Mouse (Mus musculus): ENCODE data around the gene 2200002D01Rik. TPM values are rescaled to one million over a fixed set of nuclear protein-coding genes. Genes with fewer than 3 reads are reported as not detected.

2200002D01Rik gene
- 1 to 10 TPM in 1 of 2 experiments, under 1 TPM in 1; 0.73 to 3.7 TPM for total RNA-seq (2021)

DNA sequence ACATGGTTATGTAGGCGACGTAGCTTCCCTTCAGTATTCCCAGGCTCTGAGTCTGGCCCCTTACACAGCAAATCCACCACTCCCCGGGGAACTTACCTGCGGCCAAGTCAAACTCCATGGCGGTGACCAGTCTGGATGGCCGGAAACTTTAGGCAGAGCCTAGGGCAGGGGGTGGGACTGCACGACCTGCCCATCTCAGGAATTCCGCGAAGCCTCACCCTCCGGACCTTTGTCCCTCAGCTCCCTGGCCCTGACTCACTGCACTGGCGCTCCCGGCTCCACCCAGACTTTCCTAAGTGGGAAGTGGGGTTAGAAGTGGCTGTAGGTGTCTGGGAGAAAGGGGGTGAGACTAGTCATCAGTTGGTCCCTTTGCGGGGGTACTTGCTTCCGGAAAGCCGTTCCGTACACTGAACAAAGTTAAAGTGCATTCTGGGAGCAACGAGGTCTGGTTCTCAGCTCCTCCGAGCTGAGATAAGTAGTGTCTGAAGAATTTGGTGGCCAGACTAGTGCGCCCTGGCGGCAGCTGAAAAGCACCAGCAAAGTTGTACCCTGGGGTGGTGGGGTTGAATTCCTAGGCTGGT, at the start of gene 2200002D01Rik:
2200002D01Rik (minus strand) TSS at position 206 of the 581 bp plus-strand sequence.
- intact Hi-C loops (cut with DNase I) = loop anchor here (5.0 kb wide), 2 partner anchors 34 to 121 kb away; partner anchors contain the start of genes Ryr1 and Spint2
- DNase-seq (ENCODE audit: low spot score) = peak; percentile 34

DNA sequence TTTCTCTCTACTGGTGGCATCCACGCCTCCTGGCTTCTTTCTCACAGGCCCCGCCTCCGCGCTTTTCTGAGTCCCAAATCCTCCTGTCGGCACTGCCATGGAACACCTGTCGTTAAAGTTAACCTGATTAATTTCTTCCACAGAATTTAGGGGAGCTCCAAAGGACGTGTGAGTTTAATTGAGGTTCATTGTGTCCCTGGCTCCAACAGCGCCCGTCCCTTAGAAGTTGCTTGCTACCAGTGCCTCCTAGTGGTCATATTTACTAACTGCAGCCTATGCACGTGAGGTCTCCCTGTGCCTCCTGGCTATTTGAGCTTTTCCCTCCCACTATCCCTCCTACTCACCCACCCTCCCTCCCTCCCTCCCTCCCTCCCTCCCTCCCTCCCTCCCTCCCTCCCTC, 48.7 kb upstream of the 2200002D01Rik start:
- intact Hi-C loops (cut with DNase I) = loop anchor here (1.0 to 5.0 kb wide), 3 partner anchors 50 to 170 kb away; partner anchors contain the start of gene Ryr1

GRCm38 (mm10) chr7:29295861-29296647, 47.8 kb upstream of the 2200002D01Rik start:
- intact Hi-C loops (cut with DNase I) = loop anchor here (2.0 to 5.0 kb wide), 2 partner anchors 117 to 169 kb away; partner anchors contain the start of gene Ryr1
- no peak for DNase-seq (ENCODE audit: low spot score)

More for the DNA sequence above, 48.7 kb upstream of the 2200002D01Rik start:
- no peak for DNase-seq (ENCODE audit: low spot score)

DNA sequence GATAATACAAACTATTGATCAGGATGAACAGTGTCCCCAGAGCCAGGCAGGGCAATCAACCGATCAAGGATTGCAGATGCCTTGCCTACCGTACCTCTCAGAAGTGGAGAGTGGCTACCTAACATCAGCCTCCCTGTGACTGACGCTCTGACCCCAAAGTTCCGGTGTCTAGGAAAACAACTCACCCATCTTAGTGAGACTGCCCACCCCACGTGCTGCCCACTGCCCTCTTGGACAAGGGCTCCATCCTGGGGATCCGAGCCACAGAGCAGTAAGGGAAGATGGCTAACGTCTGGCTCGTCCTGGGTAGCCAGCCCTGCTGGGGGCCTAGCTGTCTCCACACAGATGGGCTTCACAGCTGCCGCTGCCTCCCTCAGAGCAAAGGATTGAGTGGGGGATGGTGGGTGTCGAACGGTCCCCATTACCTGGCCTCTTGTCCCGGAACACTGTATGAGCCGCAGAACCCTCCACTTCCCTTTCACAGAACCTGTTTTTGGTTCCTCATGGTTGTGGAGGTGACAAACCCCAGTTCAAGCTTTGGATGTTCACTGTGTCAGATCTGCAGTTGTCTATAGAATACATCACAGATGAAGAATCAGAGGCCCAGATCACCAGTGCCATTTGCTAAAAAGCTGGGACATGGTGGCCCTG, 46.0 kb upstream of the 2200002D01Rik start:
- DNase-seq (ENCODE audit: low spot score) = no peak
- intact Hi-C loops (cut with DNase I) = no loop called here

- intact Hi-C loops (cut with DNase I) = no loop called here
Observed at GRCm38 (mm10) chr7:29293131-29294065, 45.1 kb upstream of the 2200002D01Rik start.

GRCm38 (mm10) chr7:29292458-29293098, 44.3 kb upstream of the 2200002D01Rik start:
- intact Hi-C loops (cut with DNase I) = no loop called here
- peak; percentile 70 for DNase-seq (ENCODE audit: low spot score)

More at GRCm38 (mm10) chr7:29293131-29294065, 45.1 kb upstream of the 2200002D01Rik start:
- peak; percentile 63 for DNase-seq (ENCODE audit: low spot score)

DNA sequence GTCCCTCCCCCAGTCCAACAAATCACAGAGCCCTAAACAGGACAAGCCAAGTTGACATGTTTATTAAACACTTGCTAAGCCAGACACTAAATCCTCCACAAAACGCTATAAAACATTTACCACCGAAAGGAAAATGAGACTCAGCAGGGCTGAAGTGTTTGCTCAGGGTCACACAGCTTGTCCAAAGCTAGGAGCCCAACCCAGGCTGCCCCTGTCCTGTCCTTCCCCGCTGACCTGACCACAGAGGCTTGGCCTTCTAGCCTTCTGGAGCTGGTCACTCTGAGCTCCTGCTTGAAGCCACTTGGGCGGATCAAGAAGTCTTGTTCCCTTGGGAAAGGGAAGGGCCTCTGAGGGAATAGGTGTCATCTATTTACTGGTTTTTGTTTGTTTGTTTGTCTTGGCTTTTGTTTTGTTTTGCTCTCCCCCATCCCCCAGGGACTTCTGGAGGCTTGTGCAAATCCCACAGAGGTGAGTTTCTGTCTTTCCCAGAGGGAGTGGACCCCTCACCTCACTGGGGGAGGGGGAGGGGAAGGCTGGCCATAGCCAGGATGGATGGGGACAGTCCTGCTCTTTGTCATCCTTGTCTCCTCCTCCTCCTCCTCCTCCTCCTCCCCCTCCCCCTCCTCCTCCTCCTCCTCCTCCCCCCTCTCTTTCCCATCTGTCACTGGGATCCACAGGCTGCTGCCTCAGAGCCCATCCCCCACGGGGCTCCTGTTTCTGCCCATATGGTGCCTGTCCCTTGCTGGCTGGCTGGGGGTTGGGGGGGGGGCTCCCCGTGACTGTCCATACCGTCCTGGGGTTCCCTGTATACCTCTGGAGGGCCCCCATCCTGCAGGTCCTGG, 43.6 kb upstream of the 2200002D01Rik start:
- intact Hi-C loops (cut with DNase I) = no loop called here
- DNase-seq (ENCODE audit: low spot score) = no peak

- intact Hi-C loops (cut with DNase I) = no loop called here
- DNase-seq (ENCODE audit: low spot score) = no peak
Observed at GRCm38 (mm10) chr7:29290691-29291485, 42.6 kb upstream of the 2200002D01Rik start.

DNA sequence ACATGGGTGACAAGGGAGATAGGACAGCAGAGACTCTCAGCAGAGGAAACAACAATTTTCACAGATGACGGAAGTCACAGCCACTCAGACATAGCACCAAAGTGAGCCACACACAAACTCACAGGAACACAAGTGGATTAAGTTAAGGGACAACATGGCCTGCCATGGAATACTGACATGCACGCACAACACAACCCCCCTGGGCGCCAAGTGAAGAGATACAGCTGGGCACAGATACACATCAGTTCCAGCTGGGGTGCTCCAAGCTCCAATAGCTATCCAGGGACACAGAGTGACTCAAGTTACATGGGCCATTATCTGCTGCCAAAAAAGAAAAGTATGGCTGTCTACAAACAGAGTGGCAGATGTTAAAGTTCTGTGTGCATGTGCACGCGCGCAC, 41.6 kb upstream of the 2200002D01Rik start:
- intact Hi-C loops (cut with DNase I) = no loop called here
- no peak for DNase-seq (ENCODE audit: low spot score)

DNA sequence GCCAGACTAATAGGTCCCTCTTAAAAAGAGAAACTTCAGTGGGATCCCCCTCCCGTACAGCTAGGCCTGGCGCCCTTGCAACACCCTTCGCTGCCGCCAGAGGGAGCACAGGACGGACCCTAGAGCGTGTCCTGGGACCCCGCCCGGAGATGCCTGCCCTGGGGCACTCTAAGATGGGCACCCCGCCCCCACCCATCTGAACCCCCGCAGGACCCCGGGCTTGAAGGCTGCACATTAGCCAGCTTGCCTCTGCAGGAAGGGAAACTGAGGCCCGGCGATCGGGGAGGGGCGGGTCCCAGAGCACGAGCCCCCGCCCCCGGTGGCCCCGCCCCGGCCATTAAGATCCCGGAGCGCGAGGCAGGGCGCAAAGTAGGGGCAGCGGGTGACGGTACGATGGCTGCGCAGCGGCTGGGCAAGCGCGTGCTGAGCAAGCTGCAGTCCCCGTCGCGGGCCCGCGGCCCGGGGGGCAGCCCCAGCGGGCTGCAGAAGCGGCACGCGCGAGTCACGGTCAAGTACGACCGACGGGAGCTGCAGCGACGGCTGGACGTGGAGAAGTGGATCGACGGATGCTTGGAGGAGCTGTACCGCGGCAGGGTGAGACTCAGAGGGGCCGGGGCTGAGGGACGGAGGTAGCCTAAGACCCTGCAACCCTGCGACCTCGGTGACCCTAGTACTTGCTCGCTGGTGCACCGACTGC, 40.8 kb upstream of the 2200002D01Rik start, which contains the start of gene Ppp1r14a:
Ppp1r14a (plus strand) TSS at position 367 of the 697 bp plus-strand sequence.
- peak; percentile 51 for DNase-seq (ENCODE audit: low spot score)
- intact Hi-C loops (cut with DNase I) = no loop called here

DNA sequence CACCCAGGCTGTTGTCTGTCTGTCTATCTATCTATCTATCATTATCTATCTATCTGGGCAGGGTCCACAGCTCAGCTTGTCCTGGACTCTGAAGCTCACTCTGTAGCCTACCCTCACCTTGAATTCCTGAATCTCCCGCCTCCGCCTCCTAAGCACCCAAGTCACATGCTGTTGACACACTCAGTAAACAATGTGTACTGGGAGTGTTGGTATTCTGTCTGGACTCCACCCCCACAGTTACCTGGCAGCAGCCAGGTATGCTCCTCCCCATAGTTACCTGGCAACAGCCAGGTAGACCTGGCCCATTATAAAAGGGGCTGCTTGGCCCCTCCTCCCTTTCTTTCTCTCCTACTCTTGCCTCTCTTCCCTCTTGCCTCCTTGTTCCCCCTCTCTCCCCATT, 39.8 kb upstream of the 2200002D01Rik start:
- intact Hi-C loops (cut with DNase I) = no loop called here
- DNase-seq (ENCODE audit: low spot score) = no peak

GRCm38 (mm10) chr7:29287481-29287880, 39.2 kb upstream of the 2200002D01Rik start:
- intact Hi-C loops (cut with DNase I) = no loop called here
- DNase-seq (ENCODE audit: low spot score) = no peak

GRCm38 (mm10) chr7:29284523-29284922, 36.3 kb upstream of the 2200002D01Rik start:
- no peak for DNase-seq (ENCODE audit: low spot score)
- intact Hi-C loops (cut with DNase I) = loop anchor here (5.0 kb wide), 1 partner anchor 37 kb away; the partner anchor contains the start of gene 2200002D01Rik

- no peak for DNase-seq (ENCODE audit: low spot score)
- intact Hi-C loops (cut with DNase I) = loop anchor here (5.0 kb wide), 1 partner anchor 37 kb away; the partner anchor contains the start of gene 2200002D01Rik
Observed at GRCm38 (mm10) chr7:29283876-29284275, 35.6 kb upstream of the 2200002D01Rik start.

GRCm38 (mm10) chr7:29282074-29282554, 33.8 kb upstream of the 2200002D01Rik start:
- intact Hi-C loops (cut with DNase I) = loop anchor here (5.0 kb wide), 1 partner anchor 35 kb away; the partner anchor contains the start of gene 2200002D01Rik
- DNase-seq (ENCODE audit: low spot score) = no peak
